Mouse (Mus musculus) ES-E14 (cell line): ENCODE results near the gene Mybph. TPM values are rescaled to one million over a fixed set of nuclear protein-coding genes. Genes with fewer than 3 reads are reported as not detected.

Experiments
- DNase-seq: peaks from one replicate; pipeline ENCODE4 v3.0.0-alpha.2; 2013; ENCODE audit warnings: low read depth, low spot score
- H3K27ac ChIP-seq: 2 replicates; pipeline ENCODE4 v1.5.1; 2012; ENCODE audit warnings: low read depth, mild to moderate bottlenecking, low read length, moderate library complexity, mixed read lengths; ENCODE audit not compliant: poor library complexity, insufficient read depth, severe bottlenecking
- H3K36me3 ChIP-seq: 2 replicates; pipeline ENCODE4 v1.6.1; 2012; ENCODE audit warnings: mild to moderate bottlenecking, low read length, moderate library complexity, mixed read lengths; ENCODE audit not compliant: control insufficient read depth, poor library complexity, insufficient read depth, severe bottlenecking
- H3K4me1 ChIP-seq, 2 experiments: fragments of 150-350 bp in 1 of 2; sonication (generic) in 1 of 2; 2 replicates each; pipeline ENCODE4 v1.6.1; 2012; ENCODE audit warnings: low read length in 2 of 2, mild to moderate bottlenecking in 1 of 2, mixed read lengths in 1 of 2; ENCODE audit not compliant: control insufficient read depth in 2 of 2, insufficient read depth in 2 of 2, poor library complexity in 1 of 2
- H3K4me3 ChIP-seq, 2 experiments: fragments of 150-350 bp in 1 of 2; sonication (generic) in 1 of 2; 2 replicates each; pipeline ENCODE4 v1.5.1; 2012; ENCODE audit warnings: low read length in 2 of 2, low read depth in 1 of 2, mild to moderate bottlenecking in 1 of 2, mixed read lengths in 1 of 2; ENCODE audit not compliant: insufficient read depth in 1 of 2, poor library complexity in 1 of 2, severe bottlenecking in 1 of 2
- H3K9ac ChIP-seq: 2 replicates; pipeline ENCODE4 v1.6.1; 2012; ENCODE audit warnings: low read depth, mild to moderate bottlenecking, low read length, mixed read lengths; ENCODE audit not compliant: poor library complexity, insufficient read depth, severe bottlenecking
- H3K9me3 ChIP-seq: fragments of 150-350 bp; sonication (generic); 2 replicates; pipeline ENCODE4 v1.6.1; 2012; ENCODE audit warnings: low read depth, mild to moderate bottlenecking, low read length; ENCODE audit not compliant: control insufficient read depth, insufficient read depth
- CHD2 ChIP-seq: IDR thresholded peaks from 2 replicates; pipeline ENCODE4 v1.6.1; 2014; ENCODE audit warnings: mild to moderate bottlenecking, low read depth, low read length, inconsistent platforms
- HCFC1 ChIP-seq: IDR thresholded peaks from 2 replicates; pipeline ENCODE4 v1.6.1; 2012; ENCODE audit warnings: low read length, inconsistent platforms, borderline replicate concordance; ENCODE audit not compliant: insufficient read depth
- MAFK ChIP-seq: IDR thresholded peaks from 2 replicates; pipeline ENCODE4 v1.6.1; 2014; ENCODE audit warnings: mild to moderate bottlenecking, low read depth, low read length, inconsistent platforms; ENCODE audit not compliant: insufficient read depth
- ZC3H11A ChIP-seq: IDR thresholded peaks from 2 replicates; pipeline ENCODE4 v1.6.1; 2012; ENCODE audit warnings: low read depth, mild to moderate bottlenecking, inconsistent platforms, low read length, borderline replicate concordance
- ZNF384 ChIP-seq: IDR thresholded peaks from 2 replicates; pipeline ENCODE4 v1.6.1; 2012; ENCODE audit warnings: low read depth, low read length, inconsistent platforms
- in situ Hi-C, 2 experiments: fragments of 600-800 bp; cut with MboI; formaldehyde crosslinking; loops; one replicate each; pipeline ENCODE4 v1.15.1; 2025; ENCODE audit warnings: low sequenced_read_pairs in 2 of 2, inconsistent platforms in 1 of 2; ENCODE audit not compliant: unreplicated experiment in 2 of 2
- total RNA-seq: library from RNA; depleted of rRNA; stranded (reverse); fragments of 300-350 nt; gene quantifications from 2 replicates; pipeline ENCODE4 v1.2.3, GENCODE M21; 2012

The Mybph gene
- total RNA-seq, 1 experiment, result not detected

DNA sequence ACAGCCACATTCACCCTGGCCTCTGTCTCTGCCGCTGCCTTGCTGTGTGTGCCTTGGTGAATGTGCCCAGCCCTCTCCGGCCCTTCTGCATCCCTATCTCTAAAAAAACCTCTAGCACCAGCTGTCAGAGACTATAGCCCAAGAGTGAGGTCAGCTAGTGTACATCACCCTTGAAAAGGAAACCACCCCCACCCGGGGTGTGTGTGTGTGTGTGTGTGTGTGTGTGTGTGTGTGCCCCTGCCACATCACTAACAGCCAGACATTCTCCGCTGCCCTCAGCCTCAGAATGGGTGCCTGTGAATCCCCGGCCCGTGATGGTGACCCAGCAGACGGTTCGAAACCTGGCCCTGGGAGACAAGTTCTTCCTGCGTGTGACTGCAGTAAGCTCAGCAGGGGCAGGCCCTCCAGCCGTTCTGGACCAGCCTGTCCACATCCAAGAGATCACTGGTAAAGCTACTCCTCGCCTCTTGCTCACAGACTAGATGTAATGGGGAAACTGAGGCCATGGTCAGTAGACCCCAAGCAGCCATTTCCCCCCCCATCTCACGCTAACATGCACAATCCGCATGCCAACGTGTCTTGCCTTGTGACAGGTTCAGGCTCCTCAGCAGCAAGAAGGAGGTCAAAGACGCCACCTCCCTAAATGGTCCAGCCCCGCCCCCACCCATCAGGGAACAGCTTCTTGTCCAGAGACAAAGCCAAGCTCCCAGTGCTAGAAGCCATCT is 1.2 kb downstream of the Mybph start:
- Histone ChIP-seq H3K9ac (no peak overlapping the region), H3K4me1 (peaks cover 0 to 22% of the 10 kb centered on the region in 2 experiments; a peak in 3 of 4 replicates), H3K27ac (no peak overlapping the region), H3K36me3 (no peaks in the 10 kb centered on the region), H3K4me3 (no peak overlapping the region), H3K9me3 (no peaks in the 10 kb centered on the region)
- no peak for DNase-seq
- TF ChIP-seq ZC3H11A (no peak), CHD2 (no peak), MAFK (no peak), HCFC1 (no peak), ZNF384 (no peak)
- in situ Hi-C loops, result no loop called here

- Histone ChIP-seq H3K9ac (no peak overlapping the region), H3K36me3 (no peaks in the 10 kb centered on the region), H3K9me3 (no peaks in the 10 kb centered on the region), H3K4me3 (no peak overlapping the region), H3K27ac (no peak overlapping the region), H3K4me1 (peaks cover 0 to 17% of the 10 kb centered on the region in 2 experiments; a peak in 3 of 4 replicates)
- no peak for DNase-seq
- in situ Hi-C loops, result no loop called here
- TF ChIP-seq ZC3H11A (no peak), CHD2 (no peak), ZNF384 (no peak), HCFC1 (no peak), MAFK (no peak)
Measured at GRCm38 (mm10) chr1:134195117-134195516, 1.9 kb downstream of the Mybph start.

- H3K9ac ChIP-seq, result no peak overlapping the region
- H3K9me3 ChIP-seq, result no peaks in the 10 kb centered on the region
- no peak overlapping the region for H3K27ac ChIP-seq
- no peak for TF ChIP-seq CHD2
- TF ChIP-seq HCFC1, result no peak
- TF ChIP-seq ZNF384, result no peak
- no peak for TF ChIP-seq MAFK
- no peak for TF ChIP-seq ZC3H11A
- H3K4me1 ChIP-seq, result peaks cover 0 to 17% of the 10 kb centered on the region in 2 experiments; a peak in 3 of 4 replicates
- in situ Hi-C loops, result no loop called here
- H3K4me3 ChIP-seq, result no peak overlapping the region
- DNase-seq, result no peak
- H3K36me3 ChIP-seq, result no peaks in the 10 kb centered on the region
Measured at GRCm38 (mm10) chr1:134195571-134195970, 2.3 kb downstream of the Mybph start.

GRCm38 (mm10) chr1:134195979-134196378 is 2.7 kb downstream of the Mybph start:
- no peak overlapping the region for H3K27ac ChIP-seq
- TF ChIP-seq MAFK (no peak), ZNF384 (no peak), CHD2 (no peak), ZC3H11A (no peak), HCFC1 (no peak)
- no peak overlapping the region for H3K9ac ChIP-seq
- no peaks in the 10 kb centered on the region for H3K9me3 ChIP-seq
- H3K4me3 ChIP-seq, result no peak overlapping the region
- peaks cover 0 to 17% of the 10 kb centered on the region in 2 experiments; a peak in 3 of 4 replicates for H3K4me1 ChIP-seq
- no peaks in the 10 kb centered on the region for H3K36me3 ChIP-seq
- in situ Hi-C loops, result no loop called here
- no peak for DNase-seq
